Mouse (Mus musculus) 3T3-L1 (cell line): ENCODE measurements around the gene Sp2.

Experiments used
- DNase-seq: peaks from one replicate; pipeline ENCODE4 v3.0.0-alpha.2; 2015; ENCODE audit warnings: low read depth, low spot score

The Sp2 gene

DNA sequence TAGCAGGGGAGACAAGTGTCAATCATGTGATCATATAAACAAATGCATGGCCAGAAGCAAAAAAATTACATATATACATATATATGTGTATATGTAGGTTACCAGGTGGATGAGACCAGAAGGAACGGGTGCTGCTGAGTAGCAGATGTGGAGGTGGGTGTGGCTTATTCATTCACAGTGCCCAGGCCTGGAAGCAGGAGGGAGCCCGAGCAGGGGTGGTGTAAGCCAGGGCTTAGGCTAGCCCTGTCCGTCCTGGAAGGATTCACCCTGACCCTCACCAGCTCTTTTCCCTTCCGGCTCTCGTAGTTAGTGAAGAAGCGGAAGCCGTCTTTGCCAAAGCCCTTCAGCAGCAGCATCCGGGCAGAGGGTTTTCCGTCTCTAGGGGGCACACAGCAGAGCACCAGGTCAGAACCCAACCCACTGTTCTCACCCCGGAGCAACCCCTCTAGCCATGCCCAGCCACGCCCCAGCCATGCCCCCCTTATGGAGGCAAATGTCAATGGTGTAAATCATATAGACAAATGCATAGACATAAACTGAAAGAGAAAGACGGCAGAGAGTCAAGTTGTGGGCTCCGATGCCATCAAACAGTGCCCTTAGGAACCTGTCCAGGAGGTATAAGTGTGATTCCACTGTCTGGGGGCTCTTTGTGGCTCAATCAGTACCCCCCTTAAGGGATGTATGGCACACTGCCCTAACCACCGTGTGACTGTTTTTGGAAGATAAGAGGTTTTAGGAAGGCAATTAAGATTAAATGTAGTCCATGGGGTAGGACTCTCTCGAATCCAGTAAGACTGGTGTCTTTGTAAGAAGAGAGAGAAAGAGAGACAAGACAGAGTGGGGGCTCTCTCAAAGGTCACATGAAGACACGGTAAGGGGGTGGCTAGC lies 41.9 kb downstream of the Sp2 start:
- no peak for DNase-seq

DNA sequence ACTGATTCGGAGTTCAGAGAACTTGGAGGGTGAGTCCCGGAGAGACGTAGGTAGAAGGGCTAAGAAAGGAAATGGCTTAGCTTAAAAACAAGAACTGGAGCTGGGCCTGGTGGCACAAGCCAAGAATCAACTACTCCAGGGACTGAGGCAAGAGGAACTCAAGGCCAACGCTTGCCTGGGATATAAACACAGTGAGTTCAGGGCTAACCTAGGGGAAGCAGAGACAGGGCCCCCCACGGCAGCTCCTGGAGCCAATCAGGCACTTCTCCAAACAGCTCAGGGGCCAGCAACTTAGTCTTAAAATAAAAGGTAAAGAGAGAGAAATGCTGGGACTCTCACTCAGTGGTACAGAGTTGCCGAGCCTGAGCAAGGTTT lies 44.3 kb downstream of the Sp2 start:
- DNase-seq: no peak

GRCm38 (mm10) chr11:96937549-96938425 lies 45.0 kb downstream of the Sp2 start:
- peak; percentile 87 for DNase-seq

DNA sequence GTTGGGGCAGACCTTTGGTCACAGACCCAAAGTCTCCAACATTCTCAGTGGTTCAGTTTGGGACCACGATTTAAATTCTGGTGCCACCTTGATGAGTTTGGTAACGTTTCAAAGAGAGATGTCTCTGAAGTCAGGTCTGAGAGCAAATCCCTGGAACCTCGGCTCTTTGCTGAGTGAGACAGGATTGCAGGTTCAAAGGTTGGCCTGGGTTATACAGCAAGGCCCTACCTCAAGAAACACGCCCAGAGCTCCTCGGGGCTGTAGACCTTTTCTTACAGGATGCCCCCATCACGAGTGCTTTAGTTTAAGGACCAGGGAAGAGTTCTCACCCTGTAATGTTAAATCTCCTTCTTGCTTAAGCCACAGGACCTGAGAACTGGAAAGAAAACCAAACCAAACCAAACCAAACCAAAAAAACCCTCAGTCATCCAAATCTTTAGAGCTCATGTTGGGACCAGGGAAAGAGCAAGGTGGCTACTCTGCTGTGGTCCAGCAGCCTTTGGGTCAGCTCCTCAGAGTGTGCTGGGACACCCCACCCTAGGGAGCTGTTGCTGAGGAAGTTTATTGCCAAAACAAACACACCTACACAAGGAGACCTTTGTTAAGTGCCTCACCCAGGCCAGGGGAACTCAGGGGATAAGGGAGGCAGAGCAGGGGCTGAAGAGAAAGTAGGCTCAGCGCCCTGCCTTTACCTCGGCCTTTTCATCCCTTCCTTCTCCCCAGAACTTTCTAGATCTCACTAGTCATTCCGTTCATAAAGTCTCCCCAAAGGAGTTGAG lies 46.7 kb downstream of the Sp2 start:
- DNase-seq: no peak

GRCm38 (mm10) chr11:96934921-96935356 lies 47.8 kb downstream of the Sp2 start:
- peak; percentile 57 for DNase-seq

GRCm38 (mm10) chr11:96933562-96934276 lies 49.0 kb downstream of the Sp2 start:
- no peak for DNase-seq

- DNase-seq: no peak
These were observed 51.3 kb downstream of the Sp2 start for GRCm38 (mm10) chr11:96931327-96932062.

DNA sequence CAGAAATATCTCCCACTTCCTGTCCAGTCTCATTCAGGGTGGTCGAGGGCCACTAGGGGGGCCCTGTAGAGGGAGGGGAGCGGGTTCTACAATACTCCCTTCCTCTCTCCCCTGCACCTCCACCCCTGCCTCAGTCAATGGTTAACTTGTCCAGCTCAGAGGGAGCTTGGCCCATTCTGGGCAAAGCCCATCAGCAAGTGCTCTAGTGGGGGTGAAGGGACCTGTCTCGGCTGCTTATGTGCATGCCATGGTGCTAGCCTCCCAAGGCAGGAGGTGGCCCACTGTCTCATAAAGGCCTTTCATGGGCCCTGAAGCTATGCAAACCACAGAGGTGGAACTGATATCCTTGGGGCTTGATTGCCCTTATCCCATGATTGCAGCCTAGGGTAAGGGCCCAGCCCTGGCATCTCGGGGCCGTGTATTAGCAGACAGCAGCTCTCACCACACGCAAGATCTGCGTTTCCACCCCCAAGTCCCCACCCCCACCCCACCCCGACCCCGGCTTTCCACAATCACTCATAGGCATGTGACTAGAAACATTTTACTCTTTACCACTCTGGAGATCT lies 52.9 kb downstream of the Sp2 start:
- no peak for DNase-seq

DNA sequence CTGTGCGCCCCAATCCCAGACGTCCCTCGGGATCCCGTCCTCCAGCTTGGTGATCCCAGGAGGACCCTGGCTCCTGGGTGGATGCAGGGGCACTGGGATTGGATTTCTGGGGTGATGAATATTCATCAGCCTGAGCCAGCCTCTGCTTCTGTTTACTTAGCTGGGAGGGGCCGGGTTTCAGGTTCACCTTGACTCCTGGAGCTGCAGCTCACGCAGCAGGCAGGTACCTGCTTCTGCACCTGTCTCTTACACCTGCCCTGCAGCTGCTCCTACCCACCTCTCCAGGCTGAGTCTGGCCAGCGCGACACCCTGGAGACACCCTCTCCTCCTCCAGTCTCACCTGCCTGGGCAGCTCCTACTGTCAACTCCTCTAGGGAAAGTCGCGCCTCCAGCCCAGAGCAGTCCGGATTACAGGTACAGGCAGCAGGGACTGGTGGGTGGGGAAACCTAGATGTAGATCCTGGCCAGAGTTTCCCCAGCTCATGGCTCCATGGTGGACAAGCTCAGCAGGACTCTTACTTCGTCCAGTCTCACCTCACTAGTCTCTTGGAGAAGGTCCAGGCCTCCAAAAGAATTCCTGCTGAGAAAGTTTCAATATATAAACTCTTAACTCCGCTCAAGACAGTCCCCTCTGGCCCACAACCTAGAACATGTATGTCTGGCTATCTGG lies 53.5 kb downstream of the Sp2 start:
- no peak for DNase-seq

- DNase-seq: no peak
These were observed 54.1 kb downstream of the Sp2 start for GRCm38 (mm10) chr11:96928691-96929090.

- DNase-seq: no peak
These were observed 54.7 kb downstream of the Sp2 start, which contains the start of gene Prr15l for GRCm38 (mm10) chr11:96928088-96928487. TSS of gene Prr15l (plus strand) at chr11:96928104.

DNA sequence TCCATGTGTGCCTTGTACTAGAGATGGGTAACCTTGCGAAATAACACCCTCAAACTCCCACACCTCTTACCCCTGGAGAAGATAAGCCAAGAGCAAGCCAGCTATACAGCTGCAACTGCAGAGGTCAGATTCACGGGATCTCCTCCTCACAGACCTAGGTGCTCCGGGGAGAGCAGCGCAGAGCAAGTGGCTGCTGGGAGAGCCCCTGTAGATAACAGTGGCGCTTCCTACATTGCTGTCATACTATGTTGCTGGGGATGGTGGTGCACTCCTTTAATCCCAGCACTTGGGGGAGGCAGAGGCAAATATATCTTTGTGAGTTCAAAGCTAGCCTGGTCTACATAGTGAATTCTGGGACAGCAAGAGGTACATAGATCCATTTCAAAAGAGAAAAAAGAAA lies 56.2 kb downstream of the Sp2 start:
- DNase-seq: no peak

DNA sequence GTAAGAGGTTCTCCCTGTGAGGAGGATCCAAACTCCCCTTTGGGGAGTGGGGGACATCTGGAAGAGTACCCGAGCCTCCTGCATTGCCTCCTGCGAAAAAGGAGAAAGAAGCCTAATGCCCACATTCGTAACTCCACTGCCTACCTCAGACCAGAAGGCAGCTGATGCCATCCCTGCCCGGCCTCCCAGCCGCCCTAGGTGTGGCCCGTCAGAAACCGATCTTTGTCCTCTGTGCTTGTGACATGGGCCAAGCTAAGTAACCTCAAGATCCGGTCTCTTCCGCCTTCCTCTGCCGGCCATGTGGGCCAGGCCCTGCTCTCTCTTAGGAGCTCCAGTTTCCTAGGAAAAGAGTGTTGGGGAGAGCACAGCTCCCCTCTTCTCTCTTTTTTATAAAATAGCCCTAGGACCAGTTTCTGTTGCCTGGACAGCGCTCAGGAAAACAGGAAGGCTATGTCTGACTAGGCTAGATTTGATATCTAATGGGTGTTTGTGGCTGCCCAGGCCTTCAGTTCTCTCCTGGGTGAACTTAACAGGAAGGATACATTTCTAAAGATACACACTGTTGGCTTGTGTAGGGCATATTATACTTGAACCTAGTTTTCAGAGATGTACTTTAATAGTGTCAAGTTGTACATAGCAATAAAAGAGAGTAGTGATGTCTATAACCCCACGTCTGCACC lies 57.1 kb downstream of the Sp2 start:
- DNase-seq: no peak

DNA sequence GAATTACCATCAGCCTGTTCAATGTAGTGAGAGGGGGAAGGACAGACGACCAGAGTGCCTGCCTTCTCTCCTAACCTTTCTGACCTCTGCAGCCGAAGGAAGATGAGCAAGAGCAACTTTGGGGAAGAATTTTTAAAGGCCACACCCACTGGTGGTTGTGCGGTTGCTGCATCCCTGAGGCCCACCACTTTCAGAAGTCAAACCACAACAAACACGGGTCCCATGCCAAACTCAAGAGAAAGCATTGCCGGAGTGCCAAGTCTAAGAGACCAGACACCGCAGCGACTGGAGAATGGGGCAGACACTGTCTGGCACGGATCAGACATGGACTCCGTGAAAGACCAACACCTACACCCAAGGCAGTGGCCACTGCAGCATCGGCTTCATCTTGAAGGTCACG lies 57.9 kb downstream of the Sp2 start:
- DNase-seq: no peak

- DNase-seq: peak; percentile 85
These were observed 63.8 kb downstream of the Sp2 start for GRCm38 (mm10) chr11:96919003-96919402.

- DNase-seq: no peak
These were observed 65.3 kb downstream of the Sp2 start for GRCm38 (mm10) chr11:96917415-96917814.

DNA sequence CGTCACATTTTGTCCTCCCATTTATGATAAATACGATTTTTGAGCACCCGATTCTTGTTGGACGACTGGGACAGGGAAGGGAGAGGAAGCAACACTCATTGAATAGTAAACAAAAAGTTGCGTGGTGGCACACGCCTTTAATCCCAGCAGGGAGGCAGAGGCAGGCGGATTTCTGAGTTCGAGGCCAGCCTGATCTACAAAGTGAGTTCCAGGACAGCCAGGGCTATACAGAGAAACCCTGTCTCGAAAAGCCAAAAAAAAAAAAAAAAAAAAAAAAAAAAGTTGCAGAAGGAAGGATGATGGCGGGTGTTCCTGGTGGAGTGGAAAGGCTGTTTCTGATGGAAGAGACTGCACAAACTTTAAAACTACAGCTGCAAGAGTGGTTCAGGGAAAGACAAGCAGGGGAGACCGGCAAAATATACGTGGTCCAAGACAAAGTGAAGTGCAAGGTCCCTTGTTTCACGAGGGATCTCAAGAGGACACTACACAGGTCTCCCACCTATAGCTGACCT lies 65.8 kb downstream of the Sp2 start:
- DNase-seq: peak; percentile 17

GRCm38 (mm10) chr11:96916044-96916884 lies 66.5 kb downstream of the Sp2 start, which contains the start of gene Cdk5rap3:
TSS of gene Cdk5rap3 (minus strand) at chr11:96916496.
- DNase-seq: peak; percentile 99
